ENCODE assay signal across 31 mouse cellular contexts in genomic region chr15:26579947-26580709, GRCm38 (mm10).
A peak's percentile ranks its signal among the peaks of the same experiment; 100 is the strongest.
DNase-seq lines count a peak whose midpoint lies in the region; ATAC-seq and TF ChIP-seq lines count a peak whose summit lies in the region.
"Had no signal": no experiment of that assay in that cellular context is flagged by ENCODE, and none has a peak within 500 bp of the region (broad histone marks: within the 10 kb centered on the region; RNA-seq: fewer than 3 reads in every experiment).

No protein-coding gene starts in this region.

- no peak for TF ChIP-seq CTCF in heart, adult 2 months (IDR thresholded peaks at IDR 0.05)

- H3K4me2 ChIP-seq in forebrain, embryonic 13.5 days, result no peak overlapping the region
- H3K4me2 ChIP-seq in intestine, embryonic 15.5 days (replicated peaks), result no peak overlapping the region
- H3K4me2 ChIP-seq: embryonic facial prominence, embryonic 12.5 days; heart, embryonic 11.5 days; hindbrain, embryonic 12.5 days; kidney, embryonic 15.5 days; liver, embryonic 13.5 days; midbrain, embryonic 11.5 days; neural tube, embryonic 12.5 days had no signal

- H3K9ac ChIP-seq in forebrain, embryonic 13.5 days, result no peak overlapping the region
- H3K9ac ChIP-seq in intestine, embryonic 15.5 days, result no peak overlapping the region
- no peak overlapping the region for H3K9ac ChIP-seq in heart, adult 2 months (ENCODE audit: low read depth, low read length)
- H3K9ac ChIP-seq: embryonic facial prominence, embryonic 12.5 days; hindbrain, embryonic 12.5 days; kidney, embryonic 15.5 days; liver, embryonic 13.5 days; neural tube, embryonic 12.5 days had no signal

- DNase-seq in forebrain, embryonic 10.5 days (ENCODE audit: extremely low spot score, low spot score), result no peak
- peak; percentile 4 for DNase-seq in layer of hippocampus, adult 11-12 months (ENCODE audit: low spot score)
- DNase-seq in layer of hippocampus, adult 8-10 months (ENCODE audit: low spot score in 2 of 2), result no peak
- peak; percentile 31 for DNase-seq in lung, postnatal 25 days (ENCODE audit: low spot score)
- DNase-seq in heart, adult 2 months, result no peak
- DNase-seq in natural killer cell, adult 2 months (ENCODE audit: low spot score in 2 of 2), result no peak
- DNase-seq: adrenal gland, adult 8-10 months; cerebellum, adult 11-12 months; cerebellum, adult 9-11 months; embryo, embryonic 11 days; gastrocnemius, postnatal 14 days; heart, postnatal 36 days; kidney, adult 18-20 months; kidney, postnatal 25 days; left cerebral cortex, postnatal 4 days; liver, embryonic 13.5 days; right cerebral cortex, adult 18-20 months; spleen, adult 18-20 months; thymus, postnatal 25 days had no signal

- TF ChIP-seq EP300 in heart, adult 2 months (IDR thresholded peaks at IDR 0.05; ENCODE audit: insufficient read depth, low read depth, low read length), result no peak

- H3K36me3 ChIP-seq in forebrain, embryonic 13.5 days (ENCODE audit: poor library complexity, severe bottlenecking), result no peaks in the 10 kb centered on the region
- H3K36me3 ChIP-seq in forebrain, embryonic 10.5 days (replicated peaks), result no peaks in the 10 kb centered on the region
- H3K36me3 ChIP-seq in intestine, embryonic 15.5 days, result no peaks in the 10 kb centered on the region
- no peaks in the 10 kb centered on the region for H3K36me3 ChIP-seq in heart, adult 2 months (ENCODE audit: control insufficient read depth, insufficient read depth, low read length)
- H3K36me3 ChIP-seq: embryonic facial prominence, embryonic 12.5 days; hindbrain, embryonic 12.5 days; kidney, embryonic 15.5 days; liver, embryonic 13.5 days; neural tube, embryonic 12.5 days had no signal

- TF ChIP-seq POLR2A in heart, adult 2 months (IDR thresholded peaks at IDR 0.05; ENCODE audit: insufficient read depth, low read depth, low read length), result no peak

- intact Hi-C loops in heart, adult 2 months (cut with DNase I), result no loop called here

- no peak overlapping the region for H3K27ac ChIP-seq in forebrain, embryonic 13.5 days
- no peak overlapping the region for H3K27ac ChIP-seq in forebrain, embryonic 10.5 days
- H3K27ac ChIP-seq in intestine, embryonic 15.5 days, result 0 out of 2 replicates have a peak overlapping the region, but pooled peaks have one; percentile 11
- H3K27ac ChIP-seq in heart, adult 2 months, result no peak overlapping the region
- H3K27ac ChIP-seq: embryonic facial prominence, embryonic 12.5 days; hindbrain, embryonic 12.5 days; hindbrain, postnatal 0 days; kidney, embryonic 15.5 days; layer of hippocampus, adult 2 months; liver, embryonic 13.5 days; neural tube, embryonic 12.5 days had no signal

- WGBS in forebrain, embryonic 13.5 days, result 87% methylated on average over 8 of the region's 8 CpGs
- 90% methylated on average over 8 of the region's 8 CpGs for WGBS in forebrain, embryonic 10.5 days
- WGBS in intestine, embryonic 15.5 days, result 50% methylated on average over 8 of the region's 8 CpGs
- WGBS in heart, adult 2 months, result 79% methylated on average over 8 of the region's 8 CpGs

- H3K9me3 ChIP-seq in forebrain, embryonic 13.5 days (replicated peaks), result no peaks in the 10 kb centered on the region
- H3K9me3 ChIP-seq in forebrain, embryonic 10.5 days, result no peaks in the 10 kb centered on the region
- no peaks in the 10 kb centered on the region for H3K9me3 ChIP-seq in intestine, embryonic 15.5 days
- H3K9me3 ChIP-seq: embryonic facial prominence, embryonic 12.5 days; hindbrain, embryonic 12.5 days; kidney, embryonic 15.5 days; liver, embryonic 13.5 days; neural tube, embryonic 12.5 days had no signal

- no peak overlapping the region for H3K4me3 ChIP-seq in forebrain, embryonic 13.5 days
- no peak overlapping the region for H3K4me3 ChIP-seq in forebrain, embryonic 10.5 days
- no peak overlapping the region for H3K4me3 ChIP-seq in intestine, embryonic 15.5 days (replicated peaks)
- H3K4me3 ChIP-seq in heart, adult 2 months, result no peak overlapping the region
- H3K4me3 ChIP-seq: embryonic facial prominence, embryonic 12.5 days; hindbrain, embryonic 12.5 days; kidney, embryonic 15.5 days; layer of hippocampus, adult 2 months; liver, embryonic 13.5 days; neural tube, embryonic 12.5 days had no signal

- H3K27me3 ChIP-seq in forebrain, embryonic 13.5 days, result no peaks in the 10 kb centered on the region
- H3K27me3 ChIP-seq in forebrain, embryonic 10.5 days (ENCODE audit: poor library complexity, severe bottlenecking), result no peaks in the 10 kb centered on the region
- no peaks in the 10 kb centered on the region for H3K27me3 ChIP-seq in intestine, embryonic 15.5 days (replicated peaks)
- no peaks in the 10 kb centered on the region for H3K27me3 ChIP-seq in heart, adult 2 months (ENCODE audit: control insufficient read depth, insufficient read depth, low read length)
- H3K27me3 ChIP-seq: CH12.LX; embryonic facial prominence, embryonic 12.5 days; hindbrain, embryonic 12.5 days; kidney, embryonic 15.5 days; liver, embryonic 13.5 days; neural tube, embryonic 12.5 days had no signal

- 0 out of 2 replicates have a peak, but pooled peaks have one; percentile 13 for ATAC-seq in forebrain, embryonic 13.5 days
- peak; percentile 70 for ATAC-seq in intestine, embryonic 15.5 days
- ATAC-seq: hindbrain, postnatal 0 days; midbrain, embryonic 16.5 days had no signal

- H3K4me1 ChIP-seq in forebrain, embryonic 13.5 days, result no peaks in the 10 kb centered on the region
- no peaks in the 10 kb centered on the region for H3K4me1 ChIP-seq in forebrain, embryonic 10.5 days
- 0 out of 2 replicates have a peak, but pooled peaks cover 2% of the 10 kb centered on the region for H3K4me1 ChIP-seq in intestine, embryonic 15.5 days (replicated peaks)
- H3K4me1 ChIP-seq in heart, adult 2 months (ENCODE audit: control insufficient read depth, insufficient read depth, low read length), result no peaks in the 10 kb centered on the region
- H3K4me1 ChIP-seq: embryonic facial prominence, embryonic 12.5 days; hindbrain, embryonic 12.5 days; kidney, embryonic 15.5 days; liver, embryonic 13.5 days; neural tube, embryonic 12.5 days had no signal

- H3K79me2 ChIP-seq in heart, adult 2 months (replicated peaks; ENCODE audit: control insufficient read depth, insufficient read depth, low read length), result no peaks in the 10 kb centered on the region

Comparison
In these comparisons a context has a peak if more than half of its experiments do, and no peak if none do; other contexts are left out.
1. DNase-seq: peak in layer of hippocampus, adult 11-12 months (single experiment) and lung, postnatal 25 days (single experiment); none in forebrain, embryonic 10.5 days (single experiment), layer of hippocampus, adult 8-10 months (0 of 2), heart, adult 2 months (0 of 2) and natural killer cell, adult 2 months (0 of 2).